Mouse (Mus musculus) cerebellum, adult 8-10 months (tissue): Measurements from ENCODE around the gene Rorb.

Source experiments
- DNase-seq: peaks from one replicate; pipeline ENCODE4 v3.0.0; 2022

Gene Rorb

GRCm38 (mm10) chr19:18887646-18888407 lies 223.2 kb downstream of the Rorb start:
- no peak for DNase-seq

GRCm38 (mm10) chr19:18881162-18881561 lies 229.8 kb downstream of the Rorb start:
- no peak for DNase-seq
